ENCODE assay signal across 34 mouse cellular contexts in the genomic region with DNA sequence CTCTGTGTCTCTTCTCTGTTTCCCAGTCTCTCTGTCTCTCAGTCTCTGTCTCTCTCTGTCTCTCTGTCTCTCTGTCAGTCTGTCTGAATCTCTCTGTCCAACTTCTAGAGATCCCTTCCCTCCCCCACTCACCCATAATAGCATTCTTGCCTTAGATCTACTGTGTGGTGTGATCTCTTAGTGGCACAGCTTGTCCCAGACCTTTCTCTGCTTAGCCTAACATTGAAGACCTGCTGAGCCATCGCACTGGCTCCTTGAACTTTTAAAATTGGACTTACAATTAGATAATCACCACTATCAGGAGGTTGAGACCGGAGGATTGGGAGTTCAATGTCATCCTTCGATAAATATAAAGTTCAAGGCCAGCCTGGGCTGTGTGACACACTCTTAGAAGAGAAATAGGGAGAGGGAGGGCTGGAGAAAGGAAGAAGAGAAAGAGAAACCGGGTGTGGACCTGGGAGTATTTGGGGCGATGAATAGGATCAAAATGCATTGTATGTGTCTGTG. TPM values are rescaled to one million over a fixed set of nuclear protein-coding genes. Genes with fewer than 3 reads are reported as not detected.
DNase-seq lines count a peak whose midpoint lies in the region; TF ChIP-seq lines count a peak whose summit lies in the region.
"Had no signal": no experiment of that assay in that cellular context is flagged by ENCODE, and none has a peak within 500 bp of the region (broad histone marks: within the 10 kb centered on the region; RNA-seq: fewer than 3 reads in every experiment).

No protein-coding gene starts in this region.

- TF ChIP-seq POLR2A in ES-Bruce4 (IDR thresholded peaks at IDR 0.05; ENCODE audit: insufficient read depth, low read length) = no peak

- H3K27ac ChIP-seq in ES-Bruce4 (ENCODE audit: insufficient read depth, low read length) = peak overlapping the region; percentile 87
- H3K27ac ChIP-seq: embryonic facial prominence, embryonic 10.5 days; embryonic facial prominence, embryonic 13.5 days; forebrain, embryonic 12.5 days; heart, adult 2 months; heart, embryonic 10.5 days; heart, embryonic 13.5 days; hindbrain, embryonic 14.5 days; hindbrain, postnatal 0 days had no signal

- H3K27me3 ChIP-seq in ES-Bruce4 (ENCODE audit: control insufficient read depth, insufficient read depth, low read length, poor library complexity, severe bottlenecking) = no peaks in the 10 kb centered on the region
- H3K27me3 ChIP-seq: embryonic facial prominence, embryonic 13.5 days; forebrain, embryonic 12.5 days had no signal

- TF ChIP-seq CTCF in ES-Bruce4 (IDR thresholded peaks at IDR 0.05; ENCODE audit: low read depth, low read length) = no peak

- no peak for TF ChIP-seq EP300 in ES-Bruce4 (IDR thresholded peaks at IDR 0.05; ENCODE audit: insufficient read depth, low read depth, low read length)

- peak; percentile 64 to 87 for DNase-seq in adrenal gland, adult (ENCODE audit: inconsistent age in 2 of 2, low spot score in 1 of 2)
- no peak for DNase-seq in adrenal gland, postnatal 10 days
- DNase-seq in R1 (ENCODE audit: low read depth, low spot score) = peak; percentile 53
- no peak for DNase-seq in lung, postnatal 36 days
- no peak for DNase-seq in liver
- DNase-seq: cerebellum, adult 11-12 months; cerebellum, adult 8-10 months; cerebellum, postnatal 10 days; cerebellum, postnatal 36 days; embryo, embryonic 11 days; gastrocnemius, postnatal 10 days; gastrocnemius, postnatal 36 days; heart, adult 2 months; heart, postnatal 14 days; heart, postnatal 4 days; kidney, adult 18-20 months had no signal

- H3K4me3 ChIP-seq in ES-Bruce4 (ENCODE audit: low read depth, low read length) = no peak overlapping the region
- H3K4me3 ChIP-seq: embryonic facial prominence, embryonic 10.5 days; embryonic facial prominence, embryonic 13.5 days; erythroblast, embryonic 14.5 days; forebrain, embryonic 12.5 days; heart, adult 2 months; heart, embryonic 10.5 days; heart, embryonic 13.5 days had no signal

- no peaks in the 10 kb centered on the region for H3K36me3 ChIP-seq in ES-Bruce4 (ENCODE audit: control insufficient read depth, insufficient read depth, low read length, poor library complexity, severe bottlenecking)
- H3K36me3 ChIP-seq: embryonic facial prominence, embryonic 10.5 days; embryonic facial prominence, embryonic 13.5 days; forebrain, embryonic 12.5 days; heart, embryonic 10.5 days; heart, embryonic 13.5 days had no signal

- H3K9me3 ChIP-seq in ES-Bruce4 (replicated peaks; ENCODE audit: control insufficient read depth, insufficient read depth, low read length, poor library complexity, severe bottlenecking) = no peaks in the 10 kb centered on the region
- H3K9me3 ChIP-seq: embryonic facial prominence, embryonic 10.5 days; embryonic facial prominence, embryonic 13.5 days; heart, embryonic 10.5 days had no signal

- H3K9ac ChIP-seq in ES-Bruce4 (ENCODE audit: low read depth, poor library complexity, severe bottlenecking) = peak overlapping the region; percentile 56
- H3K9ac ChIP-seq: embryonic facial prominence, embryonic 13.5 days; forebrain, embryonic 12.5 days; heart, embryonic 13.5 days; hindbrain, embryonic 14.5 days had no signal

- no peaks in the 10 kb centered on the region for H3K4me1 ChIP-seq in ES-Bruce4 (ENCODE audit: control insufficient read depth, insufficient read depth, low read length)
- H3K4me1 ChIP-seq: embryonic facial prominence, embryonic 13.5 days; forebrain, embryonic 12.5 days; heart, embryonic 10.5 days; heart, embryonic 13.5 days had no signal

RNA-seq across cellular contexts. Expression of gene Izumo2, which starts 1.3 kb away (rescaled TPM):
- total RNA-seq in adrenal gland, postnatal 10 days (2021) = not detected
- 1.8 and 2.2 TPM in 2 replicates for polyA plus RNA-seq in ES-Bruce4 (2011; ENCODE audit: insufficient read depth, insufficient read length, low read depth, missing spikeins)
- total RNA-seq: gastrocnemius, adult 18-20 months; gastrocnemius, postnatal 10 days; gastrocnemius, postnatal 36 days; granulocyte monocyte progenitor cell, adult 5-6 weeks; heart, adult 2 months; heart, postnatal 14 days; heart, postnatal 4 days; hindbrain, postnatal 0 days had no signal
- polyA plus RNA-seq: brain, embryonic 14.5 days; cortical plate, adult 2 months; embryonic facial prominence, embryonic 10.5 days; embryonic facial prominence, embryonic 13.5 days; erythroblast, embryonic 14.5 days; forebrain, embryonic 12.5 days; forebrain, embryonic 16.5 days; heart, adult 2 months; heart, embryonic 10.5 days; heart, embryonic 13.5 days; heart, embryonic 16.5 days; hindbrain, embryonic 11.5 days; hindbrain, embryonic 14.5 days; hindbrain, postnatal 0 days; inflammation-experienced regulatory T-cells, adult 6 months; intestine, embryonic 16.5 days had no signal

RNA-seq across cellular contexts. Expression of gene Myh14, which starts 36.6 kb away (rescaled TPM):
- 1 to 10 TPM; 5.5 to 9.8 TPM for total RNA-seq in adrenal gland, postnatal 10 days (2021)
- 14.7 and 16.5 TPM in 2 replicates for polyA plus RNA-seq in ES-Bruce4 (2011; ENCODE audit: insufficient read depth, insufficient read length, low read depth, missing spikeins)
- total RNA-seq: granulocyte monocyte progenitor cell, adult 5-6 weeks had no signal
- polyA plus RNA-seq: inflammation-experienced regulatory T-cells, adult 6 months had no signal

RNA-seq across cellular contexts. Expression of gene Vrk3, which starts 41.0 kb away (rescaled TPM):
- 10 to 100 TPM; 34.3 to 40.2 TPM for total RNA-seq in adrenal gland, postnatal 10 days (2021)
- 52.2 and 62.7 TPM in 2 replicates for polyA plus RNA-seq in ES-Bruce4 (2011; ENCODE audit: insufficient read depth, insufficient read length, low read depth, missing spikeins)

RNA-seq across cellular contexts. Expression of gene Zfp473, which starts 43.6 kb away (rescaled TPM):
- total RNA-seq in adrenal gland, postnatal 10 days (2021) = under 1 TPM; 0.33 to 0.45 TPM
- 24.4 and 28.4 TPM in 2 replicates for polyA plus RNA-seq in ES-Bruce4 (2011; ENCODE audit: insufficient read depth, insufficient read length, low read depth, missing spikeins)
- total RNA-seq: gastrocnemius, adult 18-20 months; gastrocnemius, postnatal 36 days; heart, adult 2 months had no signal

Comparison
In these comparisons a context has a peak if more than half of its experiments do, and no peak if none do; other contexts are left out.
1. DNase-seq: peak in adrenal gland, adult (2 of 2) and R1 (single experiment); none in adrenal gland, postnatal 10 days (single experiment), lung, postnatal 36 days (single experiment) and liver (single experiment).